Mouse (Mus musculus) olfactory bulb, adult 2 months (tissue): ENCODE data around the gene Ankzf1.

Experiments used
- CTCF ChIP-seq: fragments of 200-500 bp; IDR thresholded peaks from 2 replicates; pipeline ENCODE4 v1.5.1; 2012; ENCODE audit warnings: low read depth, mild to moderate bottlenecking, low read length, moderate library complexity; ENCODE audit not compliant: insufficient read depth
- POLR2A ChIP-seq: fragments of 200-500 bp; IDR thresholded peaks from 2 replicates; pipeline ENCODE4 v1.6.1; 2012; ENCODE audit warnings: mild to moderate bottlenecking, low read depth, low read length, moderate library complexity; ENCODE audit not compliant: insufficient read depth

GRCm38 (mm10) chr1:75225473-75225872 is 33.5 kb downstream of the Ankzf1 start:
- TF ChIP-seq CTCF (no peak), POLR2A (no peak)
